Mouse (Mus musculus): Measurements from ENCODE around the gene Dnah12. TPM values are rescaled to one million over a fixed set of nuclear protein-coding genes. Genes with fewer than 3 reads are reported as not detected.

The Dnah12 gene
- 0.03 and 0.05 TPM in 2 replicates for polyA plus RNA-seq (2015; fragmentation: Nextera tagmentation; extraction: Ambion mirVana)

GRCm38 (mm10) chr14:26692974-26693373 lies at the start of gene Dnah12:
Dnah12 (plus strand) TSS chr14:26693274.
- Histone ChIP-seq H3K36me3 (no peaks in the 10 kb centered on the region), H3K4me2 (no peak within 1 kb of the TSS), H3K27me3 (replicated peaks) (no peaks in the 10 kb centered on the region), H3K4me1 (no peaks in the 10 kb centered on the region), H3K9me3 (no peaks in the 10 kb centered on the region), H3K4me3 (replicated peaks) (no peak within 1 kb of the TSS), H3K27ac (no peak within 1 kb of the TSS), H3K9ac (no peak within 1 kb of the TSS)
- ATAC-seq (ENCODE audit: insufficient read depth, low FRiP score, low read depth) = no peak
- 67% methylated on average over 3 of the region's 3 CpGs for WGBS

GRCm38 (mm10) chr14:26645989-26646650 lies 47.0 kb upstream of the Dnah12 start:
- ATAC-seq (ENCODE audit: insufficient read depth, low FRiP score, low read depth) = no peak
- Histone ChIP-seq H3K9me3 (no peaks in the 10 kb centered on the region), H3K9ac (no peak overlapping the region), H3K27ac (no peak overlapping the region), H3K4me3 (replicated peaks) (no peak overlapping the region), H3K36me3 (peaks cover 7% of the 10 kb centered on the region; the same call in 1 of the 2 replicates), H3K27me3 (replicated peaks) (no peaks in the 10 kb centered on the region), H3K4me1 (no peaks in the 10 kb centered on the region), H3K4me2 (no peak overlapping the region)
- 60% methylated on average over 5 of the region's 5 CpGs for WGBS

- H3K9ac ChIP-seq = no peak overlapping the region
- no peaks in the 10 kb centered on the region for H3K27me3 ChIP-seq (replicated peaks)
- no peak overlapping the region for H3K4me3 ChIP-seq (replicated peaks)
- no peaks in the 10 kb centered on the region for H3K9me3 ChIP-seq
- WGBS = 88% methylated on average over 2 of the region's 2 CpGs
- ATAC-seq (ENCODE audit: insufficient read depth, low FRiP score, low read depth) = no peak
- H3K36me3 ChIP-seq = peaks cover 10% of the 10 kb centered on the region; the same call in 1 of the 2 replicates
- H3K27ac ChIP-seq = no peak overlapping the region
- no peak overlapping the region for H3K4me2 ChIP-seq
- no peaks in the 10 kb centered on the region for H3K4me1 ChIP-seq
These were observed 45.3 kb upstream of the Dnah12 start for GRCm38 (mm10) chr14:26647811-26648210.

GRCm38 (mm10) chr14:26651901-26652300 lies 41.2 kb upstream of the Dnah12 start:
- no peak for ATAC-seq (ENCODE audit: insufficient read depth, low FRiP score, low read depth)
- Histone ChIP-seq H3K9me3 (no peaks in the 10 kb centered on the region), H3K4me1 (no peaks in the 10 kb centered on the region), H3K27me3 (replicated peaks) (no peaks in the 10 kb centered on the region), H3K4me3 (replicated peaks) (no peak overlapping the region), H3K27ac (no peak overlapping the region), H3K36me3 (peaks cover 24% of the 10 kb centered on the region), H3K4me2 (no peak overlapping the region), H3K9ac (no peak overlapping the region)

- Histone ChIP-seq H3K27ac (no peak overlapping the region), H3K4me3 (replicated peaks) (no peak overlapping the region), H3K9ac (no peak overlapping the region), H3K4me1 (no peaks in the 10 kb centered on the region), H3K9me3 (no peaks in the 10 kb centered on the region), H3K4me2 (no peak overlapping the region), H3K27me3 (replicated peaks) (no peaks in the 10 kb centered on the region), H3K36me3 (peaks cover 14% of the 10 kb centered on the region)
- ATAC-seq (ENCODE audit: insufficient read depth, low FRiP score, low read depth) = no peak
These were observed 34.9 kb upstream of the Dnah12 start for GRCm38 (mm10) chr14:26658178-26658577.

GRCm38 (mm10) chr14:26660233-26660632 lies 32.8 kb upstream of the Dnah12 start:
- no peaks in the 10 kb centered on the region for H3K27me3 ChIP-seq (replicated peaks)
- ATAC-seq (ENCODE audit: insufficient read depth, low FRiP score, low read depth) = no peak
- H3K4me1 ChIP-seq = no peaks in the 10 kb centered on the region
- H3K27ac ChIP-seq = no peak overlapping the region
- H3K9me3 ChIP-seq = no peaks in the 10 kb centered on the region
- H3K4me3 ChIP-seq (replicated peaks) = no peak overlapping the region
- no peak overlapping the region for H3K4me2 ChIP-seq
- no peak overlapping the region for H3K9ac ChIP-seq
- 81% methylated on average over 1 of the region's 1 CpGs for WGBS
- H3K36me3 ChIP-seq = peaks cover 10% of the 10 kb centered on the region

- Histone ChIP-seq H3K27ac (no peak overlapping the region), H3K4me2 (no peak overlapping the region), H3K27me3 (replicated peaks) (no peaks in the 10 kb centered on the region), H3K9ac (no peak overlapping the region), H3K9me3 (no peaks in the 10 kb centered on the region), H3K4me1 (peaks cover 4% of the 10 kb centered on the region), H3K4me3 (replicated peaks) (no peak overlapping the region), H3K36me3 (peaks cover 11% of the 10 kb centered on the region; the same call in 1 of the 2 replicates)
- WGBS = 77% methylated on average over 3 of the region's 3 CpGs
- ATAC-seq (ENCODE audit: insufficient read depth, low FRiP score, low read depth) = no peak
These were observed 31.1 kb upstream of the Dnah12 start for GRCm38 (mm10) chr14:26662016-26662415.

- Histone ChIP-seq H3K9ac (no peak overlapping the region), H3K4me1 (peaks cover 6% of the 10 kb centered on the region), H3K4me2 (no peak overlapping the region), H3K36me3 (peaks cover 8% of the 10 kb centered on the region; the same call in 1 of the 2 replicates), H3K27me3 (replicated peaks) (no peaks in the 10 kb centered on the region), H3K9me3 (no peaks in the 10 kb centered on the region), H3K4me3 (replicated peaks) (no peak overlapping the region), H3K27ac (no peak overlapping the region)
- no peak for ATAC-seq (ENCODE audit: insufficient read depth, low FRiP score, low read depth)
- WGBS = 88% methylated on average over 2 of the region's 2 CpGs
These were observed 30.6 kb upstream of the Dnah12 start for GRCm38 (mm10) chr14:26662488-26662887.

GRCm38 (mm10) chr14:26663851-26664250 lies 29.2 kb upstream of the Dnah12 start:
- peaks cover 6% of the 10 kb centered on the region for H3K4me1 ChIP-seq
- H3K9ac ChIP-seq = no peak overlapping the region
- H3K27me3 ChIP-seq (replicated peaks) = no peaks in the 10 kb centered on the region
- no peaks in the 10 kb centered on the region for H3K9me3 ChIP-seq
- 84% methylated on average over 2 of the region's 2 CpGs for WGBS
- H3K4me2 ChIP-seq = no peak overlapping the region
- peaks cover 8% of the 10 kb centered on the region; the same call in 1 of the 2 replicates for H3K36me3 ChIP-seq
- H3K27ac ChIP-seq = no peak overlapping the region
- no peak overlapping the region for H3K4me3 ChIP-seq (replicated peaks)
- no peak for ATAC-seq (ENCODE audit: insufficient read depth, low FRiP score, low read depth)

GRCm38 (mm10) chr14:26667991-26668370 lies 25.1 kb upstream of the Dnah12 start:
- Histone ChIP-seq H3K36me3 (peaks cover 8% of the 10 kb centered on the region; the same call in 1 of the 2 replicates), H3K27ac (peak overlapping the region; percentile 93; the same call in 1 of the 2 replicates)
- ATAC-seq (ENCODE audit: insufficient read depth, low FRiP score, low read depth) = no peak

GRCm38 (mm10) chr14:26668371-26669291 lies 24.4 kb upstream of the Dnah12 start:
- Histone ChIP-seq H3K4me2 (peak overlapping the region; percentile 95), H3K27me3 (replicated peaks) (no peaks in the 10 kb centered on the region), H3K9ac (peak overlapping the region; percentile 71), H3K4me3 (replicated peaks) (peak overlapping the region; percentile 90), H3K36me3 (peaks cover 8% of the 10 kb centered on the region; the same call in 1 of the 2 replicates), H3K27ac (peak overlapping the region; percentile 93), H3K9me3 (no peaks in the 10 kb centered on the region), H3K4me1 (peaks cover 6% of the 10 kb centered on the region)
- peak; percentile 47 for ATAC-seq (ENCODE audit: insufficient read depth, low FRiP score, low read depth)
- WGBS = under 1% methylated on average over 73 of the region's 73 CpGs

More at GRCm38 (mm10) chr14:26667991-26668370, 25.1 kb upstream of the Dnah12 start:
- Histone ChIP-seq H3K9ac (peak overlapping the region; percentile 71), H3K27me3 (replicated peaks) (no peaks in the 10 kb centered on the region), H3K9me3 (no peaks in the 10 kb centered on the region), H3K4me1 (peaks cover 6% of the 10 kb centered on the region), H3K4me2 (peak overlapping the region; percentile 95), H3K4me3 (replicated peaks) (peak overlapping the region; percentile 90)
- 13% methylated on average over 6 of the region's 6 CpGs for WGBS

All from stomach, embryonic 15.5 days (tissue).